Mouse (Mus musculus): ENCODE results near the gene Otulinl.

The Otulinl gene

GRCm38 (mm10) chr15:27617227-27617626 lies 64.2 kb downstream of the Otulinl start:
- no peak for DNase-seq (ENCODE audit: low spot score in 2 of 2)

- DNase-seq (ENCODE audit: low spot score in 2 of 2): no peak
These were observed 65.2 kb downstream of the Otulinl start for GRCm38 (mm10) chr15:27616159-27616558.

- DNase-seq (ENCODE audit: low spot score in 2 of 2): no peak
These were observed 68.1 kb downstream of the Otulinl start for GRCm38 (mm10) chr15:27613255-27613654.

- peak in 1 of 2 experiments; percentile 26 for DNase-seq (ENCODE audit: low spot score in 2 of 2)
These were observed 68.7 kb downstream of the Otulinl start for GRCm38 (mm10) chr15:27612533-27613221.

- no peak for DNase-seq (ENCODE audit: low spot score in 2 of 2)
These were observed 71.8 kb downstream of the Otulinl start for GRCm38 (mm10) chr15:27609554-27609953.

DNA sequence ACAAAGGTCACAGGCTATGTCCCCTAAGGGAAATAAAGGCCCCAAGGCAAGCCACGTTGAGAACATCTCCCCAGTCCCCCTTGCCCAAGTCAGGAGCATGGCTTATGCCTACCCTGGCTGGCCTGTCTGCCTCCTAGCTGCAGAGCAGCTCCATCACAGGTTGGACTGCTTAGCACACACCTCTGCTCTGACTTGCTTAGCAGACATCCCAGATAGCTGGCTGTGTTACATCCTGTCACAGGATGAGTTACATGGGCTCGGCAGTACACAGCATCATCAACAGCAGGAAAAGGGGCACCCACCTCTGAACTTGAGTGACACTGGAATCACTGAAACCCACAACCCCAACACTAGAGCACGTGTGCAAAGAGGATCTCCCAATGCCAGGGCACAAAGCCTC lies 76.1 kb downstream of the Otulinl start:
- no peak for DNase-seq (ENCODE audit: low spot score in 2 of 2)

All from urinary bladder, adult 18-20 months (tissue).